Mouse (Mus musculus) embryonic fibroblast, embryonic 13.5 days (primary cell): ENCODE data around the gene Me3. TPM values are rescaled to one million over a fixed set of nuclear protein-coding genes. Genes with fewer than 3 reads are reported as not detected.

Experiments
- H3K27ac ChIP-seq: 2 replicates; pipeline ENCODE4 v1.5.1; 2012; ENCODE audit warnings: low read length, control low read depth, inconsistent platforms; ENCODE audit not compliant: insufficient read depth
- H3K4me1 ChIP-seq: 2 replicates; pipeline ENCODE4 v1.6.1; 2011; ENCODE audit warnings: low read length; ENCODE audit not compliant: control insufficient read depth, insufficient read depth
- H3K4me3 ChIP-seq: 2 replicates; pipeline ENCODE4 v1.5.1; 2011; ENCODE audit warnings: mild to moderate bottlenecking, control low read depth, low read length; ENCODE audit not compliant: insufficient read depth
- CTCF ChIP-seq: IDR thresholded peaks from 2 replicates; pipeline ENCODE4 v1.5.1; 2011; ENCODE audit warnings: mild to moderate bottlenecking, control low read depth, low read length, moderate library complexity, borderline replicate concordance; ENCODE audit not compliant: insufficient read depth
- POLR2A ChIP-seq: IDR thresholded peaks from 2 replicates; pipeline ENCODE4 v1.6.1; 2011; ENCODE audit warnings: low read depth, mild to moderate bottlenecking, control low read depth, low read length, moderate library complexity
- polyA plus RNA-seq: library from polyadenylated mRNA; stranded (reverse); fragments of >200 nt; gene quantifications from 2 replicates; pipeline ENCODE4 v1.2.4, GENCODE M21; 2011; ENCODE audit warnings: low read depth; ENCODE audit not compliant: missing spikeins, insufficient read length

The Me3 gene
- polyA plus RNA-seq, 1 experiment = 4.7 TPM

GRCm38 (mm10) chr7:89766678-89767508 lies 134.7 kb downstream of the Me3 start:
- H3K27ac ChIP-seq = no peak overlapping the region
- TF ChIP-seq CTCF (no peak), POLR2A (no peak)
- H3K4me1 ChIP-seq = peaks cover 10% of the 10 kb centered on the region
- no peak overlapping the region for H3K4me3 ChIP-seq

- H3K4me3 ChIP-seq = no peak overlapping the region
- H3K27ac ChIP-seq = peak overlapping the region; percentile 90
- TF ChIP-seq CTCF = no peak
- peaks cover 16% of the 10 kb centered on the region for H3K4me1 ChIP-seq
Measured at GRCm38 (mm10) chr7:89769106-89769896, 137.1 kb downstream of the Me3 start.

- Histone ChIP-seq H3K4me3 (no peak overlapping the region), H3K4me1 (peaks cover 19% of the 10 kb centered on the region), H3K27ac (peak overlapping the region; percentile 90)
- TF ChIP-seq CTCF = no peak
Measured at GRCm38 (mm10) chr7:89770021-89770420, 137.8 kb downstream of the Me3 start.

- TF ChIP-seq CTCF = no peak
- TF ChIP-seq POLR2A = no peak
- Histone ChIP-seq H3K27ac (no peak overlapping the region), H3K4me1 (peaks cover 19% of the 10 kb centered on the region), H3K4me3 (no peak overlapping the region)
Measured at GRCm38 (mm10) chr7:89772906-89773305, 140.7 kb downstream of the Me3 start.

- H3K4me1 ChIP-seq = peaks cover 17% of the 10 kb centered on the region
- no peak overlapping the region for H3K4me3 ChIP-seq
- peak overlapping the region; percentile 62 for H3K27ac ChIP-seq
- no peak for TF ChIP-seq POLR2A
- no peak for TF ChIP-seq CTCF
Measured at GRCm38 (mm10) chr7:89773352-89773921, 141.2 kb downstream of the Me3 start.

GRCm38 (mm10) chr7:89773926-89774325 lies 141.7 kb downstream of the Me3 start:
- Histone ChIP-seq H3K4me1 (peaks cover 17% of the 10 kb centered on the region), H3K27ac (peak overlapping the region; percentile 62; the same call in 1 of the 2 replicates), H3K4me3 (no peak overlapping the region)
- TF ChIP-seq POLR2A = no peak
- TF ChIP-seq CTCF = no peak

- Histone ChIP-seq H3K27ac (no peak overlapping the region), H3K4me1 (peaks cover 10% of the 10 kb centered on the region), H3K4me3 (no peak overlapping the region)
- TF ChIP-seq CTCF = no peak
- no peak for TF ChIP-seq POLR2A
Measured at GRCm38 (mm10) chr7:89775848-89776247, 143.7 kb downstream of the Me3 start.

GRCm38 (mm10) chr7:89781391-89781790 lies 149.2 kb downstream of the Me3 start:
- Histone ChIP-seq H3K27ac (no peak overlapping the region), H3K4me3 (no peak overlapping the region), H3K4me1 (peaks cover 7% of the 10 kb centered on the region)
- TF ChIP-seq CTCF (no peak), POLR2A (no peak)

GRCm38 (mm10) chr7:89787735-89788134 lies 155.5 kb downstream of the Me3 start:
- TF ChIP-seq POLR2A (no peak), CTCF (no peak)
- Histone ChIP-seq H3K27ac (no peak overlapping the region), H3K4me3 (no peak overlapping the region), H3K4me1 (no peaks in the 10 kb centered on the region)

- Histone ChIP-seq H3K4me1 (no peaks in the 10 kb centered on the region), H3K27ac (no peak overlapping the region), H3K4me3 (no peak overlapping the region)
- TF ChIP-seq POLR2A = no peak
Measured at GRCm38 (mm10) chr7:89792576-89792975, 160.4 kb downstream of the Me3 start.
